11 mouse cellular contexts compared by ENCODE assay signal in genomic region chr7:17091280-17091679, GRCm38 (mm10). TPM values are rescaled to one million over a fixed set of nuclear protein-coding genes. Genes with fewer than 3 reads are reported as not detected.
DNase-seq lines count a peak whose midpoint lies in the region; ATAC-seq and TF ChIP-seq lines count a peak whose summit lies in the region.
"Had no signal": no experiment of that assay in that cellular context is flagged by ENCODE, and none has a peak within 500 bp of the region (broad histone marks: within the 10 kb centered on the region; RNA-seq: fewer than 3 reads in every experiment).

No protein-coding gene starts in this region.

- WGBS in kidney, embryonic 14.5 days, result 17% methylated on average over 1 of the region's 1 CpGs

- H3K4me2 ChIP-seq in kidney, embryonic 14.5 days (replicated peaks; ENCODE audit: low read depth, low read length), result no peak overlapping the region
- H3K4me2 ChIP-seq: embryonic facial prominence, embryonic 12.5 days; neural tube, embryonic 13.5 days had no signal

- no peak overlapping the region for H3K27ac ChIP-seq in kidney, embryonic 14.5 days (ENCODE audit: low read depth, low read length)
- H3K27ac ChIP-seq: embryonic facial prominence, embryonic 12.5 days; neural tube, embryonic 13.5 days had no signal

- TF ChIP-seq POLR2A in brain, embryonic 14.5 days (IDR thresholded peaks at IDR 0.05; ENCODE audit: borderline replicate concordance, extremely low read depth, insufficient read depth, insufficient read length, poor library complexity, severe bottlenecking), result no peak

- no peak for ATAC-seq in kidney, embryonic 14.5 days (ENCODE audit: low FRiP score, low TSS enrichment)

- peak; percentile 37; the same call in 1 of the 2 replicates for TF ChIP-seq CTCF in brain, embryonic 14.5 days (IDR thresholded peaks at IDR 0.05; ENCODE audit: borderline replicate concordance, extremely low read depth, insufficient read depth, insufficient read length)

- no peak overlapping the region for H3K9ac ChIP-seq in kidney, embryonic 14.5 days (ENCODE audit: low read depth, low read length)
- H3K9ac ChIP-seq: embryonic facial prominence, embryonic 12.5 days; neural tube, embryonic 13.5 days had no signal

- DNase-seq in adrenal gland, postnatal 10 days, result peak; percentile 25
- no peak for DNase-seq in adrenal gland, adult 8-10 months
- DNase-seq in kidney, postnatal 10 days, result peak; percentile 31
- DNase-seq in brain, embryonic 14.5 days (ENCODE audit: low read depth), result no peak
- DNase-seq in retina, postnatal 1 day, result peak; percentile 8
- DNase-seq in gastrocnemius, adult 18-20 months (ENCODE audit: low spot score), result no peak
- DNase-seq in frontal cortex, postnatal 36 days (ENCODE audit: low spot score in 2 of 2), result no peak

- H3K27me3 ChIP-seq in kidney, embryonic 14.5 days (ENCODE audit: control insufficient read depth, insufficient read depth, low read length), result no peaks in the 10 kb centered on the region
- H3K27me3 ChIP-seq: embryonic facial prominence, embryonic 12.5 days; neural tube, embryonic 13.5 days had no signal

- H3K36me3 ChIP-seq in kidney, embryonic 14.5 days (ENCODE audit: control insufficient read depth, insufficient read depth, low read length), result no peaks in the 10 kb centered on the region
- H3K36me3 ChIP-seq: embryonic facial prominence, embryonic 12.5 days; neural tube, embryonic 13.5 days had no signal

- no peaks in the 10 kb centered on the region for H3K4me1 ChIP-seq in kidney, embryonic 14.5 days (ENCODE audit: control insufficient read depth, insufficient read depth, low read length)
- H3K4me1 ChIP-seq: embryonic facial prominence, embryonic 12.5 days; neural tube, embryonic 13.5 days had no signal

- H3K4me3 ChIP-seq in kidney, embryonic 14.5 days (ENCODE audit: low read length), result no peak overlapping the region
- H3K4me3 ChIP-seq: embryonic facial prominence, embryonic 12.5 days; neural tube, embryonic 13.5 days had no signal

- no peaks in the 10 kb centered on the region for H3K9me3 ChIP-seq in kidney, embryonic 14.5 days (ENCODE audit: control insufficient read depth, low read length)
- H3K9me3 ChIP-seq: embryonic facial prominence, embryonic 12.5 days; neural tube, embryonic 13.5 days had no signal

RNA-seq across cellular contexts. Expression of gene Psg16, which starts 17.4 kb away (rescaled TPM):
- total RNA-seq in adrenal gland, postnatal 10 days (2021), result under 1 TPM; 0.30 to 0.42 TPM
- under 1 TPM; 0.10 to 0.51 (median 0.43) TPM for total RNA-seq in adrenal gland, adult 8-10 months (2022)
- 0.06 and 0.23 TPM in 2 replicates for polyA plus RNA-seq in kidney, embryonic 14.5 days (2014; fragmentation: Nextera tagmentation; extraction: Ambion mirVana)
- polyA plus RNA-seq in brain, embryonic 14.5 days (2012; rRNA removed), result 1.6 and 2.7 TPM in 2 replicates
- total RNA-seq in gastrocnemius, adult 18-20 months (2021), result under 1 TPM in 1 of 2 experiments, not detected in 1; 0.17 TPM

RNA-seq across cellular contexts. Expression of gene Hif3a, which starts 29.1 kb away (rescaled TPM):
- 1 to 10 TPM; 4.9 to 6.7 TPM for total RNA-seq in adrenal gland, postnatal 10 days (2021)
- 1 to 10 TPM; 2.1 to 5.4 (median 3.7) TPM for total RNA-seq in adrenal gland, adult 8-10 months (2022)
- polyA plus RNA-seq in kidney, embryonic 14.5 days (2014; fragmentation: Nextera tagmentation; extraction: Ambion mirVana), result 14.2 and 19.7 TPM in 2 replicates
- 4.1 and 6.9 TPM in 2 replicates for polyA plus RNA-seq in brain, embryonic 14.5 days (2012; rRNA removed)
- total RNA-seq in gastrocnemius, adult 18-20 months (2021), result 1 to 10 TPM in 1 of 2 experiments, under 1 TPM in 1; 0.64 to 1.6 TPM

RNA-seq across cellular contexts. Expression of gene Ceacam3, which starts 58.8 kb away (rescaled TPM):
- total RNA-seq in adrenal gland, postnatal 10 days (2021), result not detected
- total RNA-seq in adrenal gland, adult 8-10 months (2022), result not detected
- not detected in 2 replicates for polyA plus RNA-seq in kidney, embryonic 14.5 days (2014; fragmentation: Nextera tagmentation; extraction: Ambion mirVana)
- polyA plus RNA-seq in brain, embryonic 14.5 days (2012; rRNA removed), result 0.05 and 0.10 TPM in 2 replicates
- total RNA-seq in gastrocnemius, adult 18-20 months (2021), result not detected
- total RNA-seq: heart, postnatal 36 days had no signal
- polyA plus RNA-seq: embryonic facial prominence, embryonic 12.5 days; neural tube, embryonic 13.5 days had no signal

Comparison
In these comparisons a context has a peak if more than half of its experiments do, and no peak if none do; other contexts are left out.
1. DNase-seq: peak in adrenal gland, postnatal 10 days (single experiment), kidney, postnatal 10 days (single experiment) and retina, postnatal 1 day (single experiment); none in adrenal gland, adult 8-10 months (single experiment), brain, embryonic 14.5 days (single experiment), gastrocnemius, adult 18-20 months (single experiment) and frontal cortex, postnatal 36 days (0 of 2).